Mouse (Mus musculus): ENCODE results near the gene 2310079G19Rik.

The 2310079G19Rik gene

GRCm38 (mm10) chr16:88627566-88627965 lies at the start of gene 2310079G19Rik:
TSS of gene 2310079G19Rik (minus strand) at chr16:88627666.
- DNase-seq: no peak

- DNase-seq: no peak
These were observed 44.1 kb upstream of the 2310079G19Rik start, which contains the start of gene Krtap27-1 for GRCm38 (mm10) chr16:88671571-88671970. TSS of gene Krtap27-1 (minus strand) at chr16:88671671.

GRCm38 (mm10) chr16:88657426-88657825 lies 30.0 kb upstream of the 2310079G19Rik start:
- DNase-seq: no peak

GRCm38 (mm10) chr16:88651952-88652351 lies 24.5 kb upstream of the 2310079G19Rik start:
- DNase-seq: no peak

- DNase-seq: no peak
These were observed 23.6 kb upstream of the 2310079G19Rik start for GRCm38 (mm10) chr16:88651082-88651481.

GRCm38 (mm10) chr16:88647358-88647846 lies 19.9 kb upstream of the 2310079G19Rik start, which contains the start of gene Krtap26-1:
TSS of gene Krtap26-1 (minus strand) at chr16:88647796.
- DNase-seq: no peak

GRCm38 (mm10) chr16:88646366-88647111 lies 19.1 kb upstream of the 2310079G19Rik start:
- DNase-seq: no peak

GRCm38 (mm10) chr16:88640053-88640452 lies 12.6 kb upstream of the 2310079G19Rik start:
- no peak for DNase-seq

- no peak for DNase-seq
These were observed 7.7 kb upstream of the 2310079G19Rik start for GRCm38 (mm10) chr16:88635142-88635541.

GRCm38 (mm10) chr16:88631474-88631873 lies 4.0 kb upstream of the 2310079G19Rik start:
- no peak for DNase-seq

- no peak for DNase-seq
These were observed 14.8 kb downstream of the 2310079G19Rik start for GRCm38 (mm10) chr16:88612712-88613111.

GRCm38 (mm10) chr16:88611922-88612321 lies 15.5 kb downstream of the 2310079G19Rik start, which contains the start of gene Krtap24-1:
TSS of gene Krtap24-1 (minus strand) at chr16:88612279.
- no peak for DNase-seq

GRCm38 (mm10) chr16:88604570-88604969 lies 22.9 kb downstream of the 2310079G19Rik start:
- no peak for DNase-seq

GRCm38 (mm10) chr16:88602464-88602863 lies 25.0 kb downstream of the 2310079G19Rik start:
- DNase-seq: no peak

GRCm38 (mm10) chr16:88600303-88600702 lies 27.2 kb downstream of the 2310079G19Rik start:
- DNase-seq: no peak

GRCm38 (mm10) chr16:88599504-88600237 lies 27.8 kb downstream of the 2310079G19Rik start:
- DNase-seq: no peak

- DNase-seq: no peak
These were observed 34.7 kb downstream of the 2310079G19Rik start for GRCm38 (mm10) chr16:88592758-88593157.

GRCm38 (mm10) chr16:88583338-88583737 lies 44.1 kb downstream of the 2310079G19Rik start:
- DNase-seq: no peak
